Mouse (Mus musculus) cortical plate, adult 2 months (tissue): ENCODE results near the gene Klhl41.

Experiments
- CTCF ChIP-seq: fragments of 200-500 bp; IDR thresholded peaks from 2 replicates; pipeline ENCODE4 v1.5.1; 2011; ENCODE audit warnings: mild to moderate bottlenecking, control low read depth, low read length; ENCODE audit not compliant: insufficient read depth; ENCODE audit errors: extremely low read depth
- POLR2A ChIP-seq: fragments of 200-500 bp; IDR thresholded peaks from 2 replicates; pipeline ENCODE4 v1.6.1; 2011; ENCODE audit warnings: mild to moderate bottlenecking, low read length, control low read depth; ENCODE audit not compliant: insufficient read depth; ENCODE audit errors: extremely low read depth

DNA sequence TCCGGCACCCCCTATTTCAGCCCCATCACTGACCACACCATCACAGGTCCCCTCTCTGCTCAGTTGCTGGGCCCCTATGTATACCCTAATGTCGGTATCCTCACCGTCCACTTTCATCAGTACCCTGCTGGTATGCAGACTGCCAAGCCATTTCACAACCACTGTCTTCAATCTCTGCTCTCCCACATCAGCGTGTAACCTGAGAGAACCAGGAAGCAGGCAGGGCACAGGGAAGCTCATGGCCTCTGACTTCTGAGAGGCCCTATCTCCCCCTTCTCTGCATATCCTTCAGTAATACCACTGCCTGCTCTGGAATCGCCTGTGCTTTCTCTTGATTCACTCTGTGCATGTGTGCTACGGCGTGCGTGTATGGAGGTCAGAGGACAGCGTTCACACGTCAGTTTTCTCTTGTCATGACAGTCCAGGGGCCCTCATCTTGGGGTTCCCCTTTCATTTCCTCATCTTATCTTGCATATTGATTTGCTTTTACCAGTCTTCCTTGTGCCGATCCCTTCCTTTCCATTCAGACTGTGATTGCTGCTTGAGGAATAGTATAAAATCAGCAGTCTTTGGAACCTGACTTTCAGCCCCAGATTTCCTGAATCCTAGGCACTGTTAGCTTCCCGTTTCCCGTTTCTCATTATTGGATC lies 6.0 kb upstream of the Klhl41 start:
- TF ChIP-seq POLR2A (no peak), CTCF (no peak)
